Mouse (Mus musculus): Measurements from ENCODE around the gene Heg1. TPM values are rescaled to one million over a fixed set of nuclear protein-coding genes. Genes with fewer than 3 reads are reported as not detected.

Heg1 gene
- polyA plus RNA-seq (2014; fragmentation: Nextera tagmentation; extraction: Ambion mirVana), result 24.4 and 25.4 TPM in 2 replicates

DNA sequence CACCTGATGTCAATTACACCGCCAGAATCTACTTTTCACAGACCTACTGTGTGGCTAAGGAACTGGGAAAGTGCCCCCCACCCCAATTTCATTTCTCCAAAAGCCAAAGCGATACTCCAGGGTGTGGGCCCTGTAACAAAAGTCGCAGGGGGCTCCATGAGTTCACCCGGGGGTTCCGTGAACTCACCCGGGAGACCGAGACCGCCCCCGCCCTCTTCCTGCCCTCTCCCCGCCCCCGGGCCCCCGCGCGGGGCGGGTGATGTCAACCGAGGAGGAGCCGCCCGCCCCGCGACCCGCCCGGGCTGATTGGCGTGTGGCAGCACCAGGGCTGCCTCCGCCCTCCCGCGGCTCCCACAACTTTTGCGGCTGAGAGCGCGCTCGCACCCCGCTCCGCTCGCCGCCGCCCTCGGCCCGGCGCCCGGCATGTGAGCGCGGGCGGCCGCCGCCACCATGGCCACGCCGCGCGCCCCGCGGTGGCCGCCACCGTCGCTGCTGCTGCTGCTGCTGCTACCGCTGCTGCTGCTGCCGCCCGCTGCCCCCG, at the start of gene Heg1:
Heg1 (plus strand) TSS at position 209 of the 541 bp plus-strand sequence.
- Histone ChIP-seq H3K4me2 (peak within 1 kb of the TSS; percentile 76), H3K27me3 (ENCODE audit: insufficient read depth, low read length) (no peaks in the 10 kb centered on the region), H3K9me3 (ENCODE audit: low read depth, low read length) (no peaks in the 10 kb centered on the region), H3K9ac (peak within 1 kb of the TSS; percentile 79), H3K4me3 (ENCODE audit: low read depth, low read length) (peak within 1 kb of the TSS; percentile 83), H3K4me1 (ENCODE audit: insufficient read depth) (peaks cover 11% of the 10 kb centered on the region; the same call in 1 of the 2 replicates), H3K36me3 (ENCODE audit: insufficient read depth) (no peaks in the 10 kb centered on the region), H3K27ac (ENCODE audit: low read depth) (peak within 1 kb of the TSS; percentile 86)
- peak; percentile 88 for DNase-seq
- WGBS, result 1% methylated on average over 43 of the region's 57 CpGs
- ATAC-seq (ENCODE audit: insufficient read depth), result peak; percentile 84
- TF ChIP-seq CTCF (IDR thresholded peaks at IDR 0.05; ENCODE audit: low read depth), result no peak

DNA sequence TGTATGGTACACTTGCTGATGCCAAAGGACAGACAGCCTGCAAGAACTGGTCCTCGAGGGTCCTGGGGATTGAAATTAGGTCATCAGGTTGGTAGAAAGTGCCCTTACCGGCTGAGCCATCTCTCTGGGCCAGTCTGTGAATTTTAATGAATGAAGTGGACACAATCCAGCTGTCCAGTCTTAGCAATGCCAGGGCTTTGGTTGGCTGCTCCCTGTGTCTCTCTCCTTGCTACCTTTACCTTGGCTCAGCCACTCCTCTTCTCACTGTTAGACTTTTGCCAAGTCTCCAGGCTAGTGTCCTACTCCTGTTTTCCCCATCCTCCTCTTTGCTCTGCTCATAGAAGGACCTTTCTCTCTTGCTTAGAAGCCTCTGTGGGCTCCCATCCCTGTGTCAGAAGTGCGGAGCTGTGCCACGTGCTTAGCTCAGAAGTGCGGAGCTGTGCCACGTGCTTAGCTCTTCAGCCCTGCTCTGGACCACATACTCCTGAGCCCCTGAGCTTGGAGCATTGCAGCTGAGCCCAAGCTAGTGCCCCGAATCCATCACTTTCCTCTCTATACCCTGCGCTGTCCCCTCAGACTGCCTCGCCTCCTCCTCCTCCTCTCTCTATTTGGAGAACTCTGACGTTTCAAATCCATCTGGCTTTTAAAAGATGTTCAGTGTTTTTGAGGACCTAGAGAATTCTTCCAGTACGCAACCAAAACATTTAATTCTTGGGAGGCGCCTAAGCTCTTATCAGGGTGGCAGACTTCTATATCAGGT, 48.2 kb upstream of the Heg1 start:
- Histone ChIP-seq H3K27me3 (ENCODE audit: insufficient read depth, low read length) (no peaks in the 10 kb centered on the region), H3K4me2 (no peak overlapping the region), H3K27ac (ENCODE audit: low read depth) (no peak overlapping the region), H3K4me3 (ENCODE audit: low read depth, low read length) (no peak overlapping the region), H3K4me1 (ENCODE audit: insufficient read depth) (no peaks in the 10 kb centered on the region), H3K9me3 (ENCODE audit: low read depth, low read length) (no peaks in the 10 kb centered on the region), H3K9ac (no peak overlapping the region), H3K36me3 (ENCODE audit: insufficient read depth) (no peaks in the 10 kb centered on the region)
- ATAC-seq (ENCODE audit: insufficient read depth), result no peak
- WGBS, result 71% methylated on average over 12 of the region's 12 CpGs
- no peak for TF ChIP-seq CTCF (IDR thresholded peaks at IDR 0.05; ENCODE audit: low read depth)
- DNase-seq, result no peak

DNA sequence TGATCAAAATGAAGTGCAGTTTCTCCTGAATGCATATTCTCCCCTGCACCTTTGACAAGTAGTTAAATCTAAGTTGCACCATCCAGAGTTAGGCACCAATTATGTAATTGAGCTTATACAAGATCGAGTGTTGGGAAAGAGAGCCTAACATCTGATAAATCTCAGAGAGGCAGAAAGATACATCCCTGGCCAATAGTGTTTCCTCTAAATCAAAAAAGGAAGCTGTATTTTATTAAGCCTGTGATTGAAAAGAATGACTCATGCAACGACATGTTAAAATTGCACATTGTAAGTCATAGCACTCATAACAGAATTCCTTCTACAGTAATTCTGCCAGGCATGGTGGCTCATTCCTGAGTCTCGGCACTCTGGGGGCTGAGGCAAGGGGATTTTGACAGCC, 42.4 kb upstream of the Heg1 start:
- 31% methylated on average over 3 of the region's 3 CpGs for WGBS
- no peaks in the 10 kb centered on the region for H3K27me3 ChIP-seq (ENCODE audit: insufficient read depth, low read length)
- TF ChIP-seq CTCF (IDR thresholded peaks at IDR 0.05; ENCODE audit: low read depth), result no peak
- no peak overlapping the region for H3K9ac ChIP-seq
- no peak for ATAC-seq (ENCODE audit: insufficient read depth)
- H3K27ac ChIP-seq (ENCODE audit: low read depth), result no peak overlapping the region
- peak; percentile 19 for DNase-seq
- H3K9me3 ChIP-seq (ENCODE audit: low read depth, low read length), result no peaks in the 10 kb centered on the region
- no peak overlapping the region for H3K4me3 ChIP-seq (ENCODE audit: low read depth, low read length)
- no peaks in the 10 kb centered on the region for H3K36me3 ChIP-seq (ENCODE audit: insufficient read depth)
- no peak overlapping the region for H3K4me2 ChIP-seq
- no peaks in the 10 kb centered on the region for H3K4me1 ChIP-seq (ENCODE audit: insufficient read depth)

DNA sequence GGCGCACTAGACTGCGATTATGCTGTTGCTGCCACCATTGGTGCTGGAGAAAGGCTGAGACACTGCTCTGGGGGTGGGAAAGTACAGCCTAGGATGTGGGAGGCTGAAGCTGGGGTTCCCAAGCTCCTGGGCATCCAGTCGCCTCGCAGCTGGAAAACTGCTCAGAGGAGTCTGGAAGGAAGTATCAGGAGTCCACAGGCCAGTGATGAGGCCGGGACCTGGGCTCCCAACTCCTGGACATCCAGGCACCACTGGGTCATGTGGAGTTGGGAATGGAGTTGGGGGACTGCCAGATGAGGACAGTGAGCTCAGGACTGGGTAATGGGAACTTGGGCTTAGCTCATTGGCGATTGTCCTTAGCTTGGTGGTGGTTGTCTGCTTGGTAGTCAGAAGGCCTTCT, 31.1 kb upstream of the Heg1 start:
- Histone ChIP-seq H3K9ac (no peak overlapping the region), H3K4me2 (no peak overlapping the region), H3K4me1 (ENCODE audit: insufficient read depth) (no peaks in the 10 kb centered on the region), H3K27me3 (ENCODE audit: insufficient read depth, low read length) (no peaks in the 10 kb centered on the region), H3K27ac (ENCODE audit: low read depth) (no peak overlapping the region), H3K4me3 (ENCODE audit: low read depth, low read length) (no peak overlapping the region), H3K36me3 (ENCODE audit: insufficient read depth) (no peaks in the 10 kb centered on the region), H3K9me3 (ENCODE audit: low read depth, low read length) (peaks cover 11% of the 10 kb centered on the region; the same call in 1 of the 2 replicates)
- ATAC-seq (ENCODE audit: insufficient read depth) (no peak), DNase-seq (no peak)
- TF ChIP-seq CTCF (IDR thresholded peaks at IDR 0.05; ENCODE audit: low read depth), result no peak
- 90% methylated on average over 6 of the region's 6 CpGs for WGBS

DNA sequence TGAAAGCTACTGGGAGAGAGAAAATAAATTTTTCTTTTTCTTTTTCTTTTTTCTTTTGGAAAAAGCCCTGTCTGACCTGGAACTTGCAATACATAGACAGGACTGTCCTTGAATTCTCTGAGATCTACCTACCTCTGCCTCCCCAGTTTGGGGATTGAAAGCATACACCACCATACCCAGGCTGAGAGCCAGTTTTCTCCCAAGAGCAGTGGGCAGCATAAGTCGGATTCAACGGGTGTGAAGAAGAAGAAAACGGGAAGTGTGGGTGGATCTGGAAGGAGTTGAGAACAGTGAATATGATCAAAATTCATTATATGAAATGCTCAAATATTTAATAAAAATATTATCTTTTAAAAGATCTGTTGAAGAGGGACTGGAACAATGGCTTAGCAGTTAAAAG, 28.7 kb upstream of the Heg1 start:
- Histone ChIP-seq H3K4me1 (ENCODE audit: insufficient read depth) (no peaks in the 10 kb centered on the region; the same call in 1 of the 2 replicates), H3K9ac (no peak overlapping the region), H3K27me3 (ENCODE audit: insufficient read depth, low read length) (no peaks in the 10 kb centered on the region), H3K9me3 (ENCODE audit: low read depth, low read length) (peaks cover 7% of the 10 kb centered on the region; the same call in 1 of the 2 replicates), H3K4me2 (no peak overlapping the region), H3K4me3 (ENCODE audit: low read depth, low read length) (no peak overlapping the region), H3K27ac (ENCODE audit: low read depth) (no peak overlapping the region), H3K36me3 (ENCODE audit: insufficient read depth) (no peaks in the 10 kb centered on the region)
- no peak for ATAC-seq (ENCODE audit: insufficient read depth)
- 87% methylated on average over 3 of the region's 3 CpGs for WGBS
- DNase-seq, result no peak
- no peak for TF ChIP-seq CTCF (IDR thresholded peaks at IDR 0.05; ENCODE audit: low read depth)

DNA sequence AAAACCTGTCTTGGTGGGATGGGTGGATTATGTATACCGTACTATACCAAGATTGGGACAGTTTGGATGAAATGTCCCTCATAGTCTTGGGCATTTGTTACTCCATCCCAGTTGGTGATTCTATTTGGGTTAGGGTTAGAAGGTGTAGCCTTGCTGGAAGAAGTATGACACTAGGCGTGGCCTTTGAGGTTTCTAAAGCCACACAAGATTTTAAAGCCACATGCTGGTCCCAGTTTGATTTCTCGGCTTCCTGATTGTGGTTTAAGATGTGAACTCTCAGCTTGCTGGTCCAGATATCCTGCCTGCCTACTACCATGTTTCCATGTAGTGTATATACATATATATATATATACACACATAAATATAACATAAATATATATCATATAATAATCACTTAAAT, 27.0 kb upstream of the Heg1 start:
- no peaks in the 10 kb centered on the region for H3K36me3 ChIP-seq (ENCODE audit: insufficient read depth)
- ATAC-seq (ENCODE audit: insufficient read depth), result no peak
- DNase-seq, result no peak
- no peak overlapping the region for H3K4me2 ChIP-seq
- TF ChIP-seq CTCF (IDR thresholded peaks at IDR 0.05; ENCODE audit: low read depth), result no peak
- H3K4me3 ChIP-seq (ENCODE audit: low read depth, low read length), result no peak overlapping the region
- no peaks in the 10 kb centered on the region for H3K27me3 ChIP-seq (ENCODE audit: insufficient read depth, low read length)
- H3K27ac ChIP-seq (ENCODE audit: low read depth), result no peak overlapping the region
- H3K4me1 ChIP-seq (ENCODE audit: insufficient read depth), result no peaks in the 10 kb centered on the region; the same call in 1 of the 2 replicates
- whole genome bisulfite sequencing, result 82% methylated on average over 3 of the region's 3 CpGs
- H3K9ac ChIP-seq, result no peak overlapping the region
- H3K9me3 ChIP-seq (ENCODE audit: low read depth, low read length), result no peaks in the 10 kb centered on the region

DNA sequence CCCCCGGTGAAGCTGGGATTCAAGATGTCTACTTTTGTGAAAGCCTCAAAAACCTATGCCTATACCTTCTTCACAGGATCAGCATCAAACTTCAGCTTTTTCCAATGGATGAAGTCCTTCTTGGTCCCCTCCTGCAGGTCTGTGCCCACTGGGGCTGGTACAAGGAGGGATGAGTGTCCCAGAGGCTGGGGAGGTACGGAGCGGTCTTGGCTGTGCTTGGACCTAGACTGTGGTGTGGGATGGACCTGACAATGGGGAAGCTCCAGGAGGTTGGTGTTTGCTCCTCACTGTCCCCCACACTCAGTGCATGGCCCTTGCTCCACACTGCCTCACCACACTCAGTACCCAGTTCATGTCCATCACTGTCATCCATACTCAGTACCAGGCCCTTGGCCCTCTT, 26.0 kb upstream of the Heg1 start:
- H3K9me3 ChIP-seq (ENCODE audit: low read depth, low read length), result no peaks in the 10 kb centered on the region

More for the DNA sequence above, 26.0 kb upstream of the Heg1 start:
- no peak overlapping the region for H3K27ac ChIP-seq (ENCODE audit: low read depth)
- ATAC-seq (ENCODE audit: insufficient read depth) (no peak), DNase-seq (no peak)
- TF ChIP-seq CTCF (IDR thresholded peaks at IDR 0.05; ENCODE audit: low read depth), result no peak
- H3K4me3 ChIP-seq (ENCODE audit: low read depth, low read length), result no peak overlapping the region
- no peaks in the 10 kb centered on the region for H3K27me3 ChIP-seq (ENCODE audit: insufficient read depth, low read length)
- no peak overlapping the region for H3K4me2 ChIP-seq
- WGBS, result 94% methylated on average over 3 of the region's 3 CpGs
- H3K9ac ChIP-seq, result no peak overlapping the region
- H3K4me1 ChIP-seq (ENCODE audit: insufficient read depth), result no peaks in the 10 kb centered on the region; the same call in 1 of the 2 replicates
- H3K36me3 ChIP-seq (ENCODE audit: insufficient read depth), result no peaks in the 10 kb centered on the region

Measured in lung, embryonic 14.5 days (tissue).